Mouse (Mus musculus) left cerebral cortex, postnatal 25 days (tissue): ENCODE measurements at regions not wholly inside any gene's neighbourhood (a gene's known extent, or its start where the extent isn't known, plus 50 kb on each side); places are given as distances from the start of the nearest gene placed in this dataset.
A peak's percentile ranks its signal among the peaks of the same experiment; 100 is the strongest.

Experiments used
- DNase-seq, 2 experiments: peaks; one replicate each; pipeline ENCODE4 v3.0.0; 2022; ENCODE audit warnings: low spot score in 2 of 2, mixed read lengths in 1 of 2
- intact Hi-C: fragments of 180-260 bp; cut with DNase I; formaldehyde crosslinking; loops from one replicate; pipeline ENCODE4 v1.15.1; 2025

DNA sequence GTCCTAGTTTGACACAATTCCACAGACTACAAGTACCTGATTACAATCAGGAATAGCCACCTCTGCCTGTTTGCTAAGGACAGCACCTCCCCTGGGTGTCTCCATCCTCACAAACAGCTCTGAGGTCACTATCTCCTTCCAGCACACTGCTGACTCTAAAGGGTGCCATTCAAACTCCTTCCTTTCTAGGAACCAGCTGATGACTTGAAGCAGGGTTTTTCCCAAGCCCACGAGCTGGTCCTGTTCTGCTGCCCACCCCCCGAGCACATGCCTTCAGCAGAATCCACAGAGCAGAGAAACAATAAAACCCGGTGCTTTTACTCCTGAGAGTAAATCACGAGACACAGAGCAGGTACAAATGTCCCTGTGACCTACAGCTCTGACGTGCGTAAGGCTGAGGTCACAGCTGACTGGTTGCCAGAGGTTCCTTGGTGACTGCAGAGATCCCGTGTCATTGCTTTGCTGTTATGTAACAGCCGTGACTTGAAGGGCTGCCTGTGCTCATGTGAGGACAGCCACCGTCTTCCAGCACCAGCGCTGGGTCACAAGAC is 90.0 kb upstream of the Irs2 start:
- intact Hi-C loops, result no loop called here
- peak in 1 of 2 experiments; percentile 8 for DNase-seq

GRCm38 (mm10) chr8:11097813-11098212 is 89.6 kb upstream of the Irs2 start:
- DNase-seq, result peak in 1 of 2 experiments; percentile 3
- intact Hi-C loops, result no loop called here

DNA sequence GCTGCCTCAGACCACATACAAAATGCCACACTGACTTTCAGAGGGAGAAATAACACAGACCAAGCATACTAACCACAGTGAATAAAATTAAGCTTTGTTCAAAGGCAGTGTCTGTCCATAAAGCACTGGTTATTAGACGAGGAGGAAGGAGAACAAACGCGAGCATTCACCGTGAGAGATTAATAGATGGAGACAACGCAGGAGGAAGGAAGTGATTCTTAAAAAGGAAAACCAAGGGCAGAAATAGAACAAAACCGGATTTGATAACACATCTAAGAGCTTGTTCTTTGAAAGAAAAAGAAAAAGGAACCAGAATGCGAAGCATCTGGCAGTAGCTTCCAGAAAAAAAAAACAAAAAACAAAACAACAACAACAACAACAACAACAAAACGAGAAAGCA is 86.3 kb upstream of the Irs2 start:
- intact Hi-C loops, result no loop called here

GRCm38 (mm10) chr8:11092348-11092747 is 84.1 kb upstream of the Irs2 start:
- intact Hi-C loops, result no loop called here
- no peak for DNase-seq

More for the DNA sequence above, 86.3 kb upstream of the Irs2 start:
- DNase-seq, result no peak

- intact Hi-C loops, result no loop called here
- no peak for DNase-seq
Measured at GRCm38 (mm10) chr8:11091675-11092345, 83.6 kb upstream of the Irs2 start.

DNA sequence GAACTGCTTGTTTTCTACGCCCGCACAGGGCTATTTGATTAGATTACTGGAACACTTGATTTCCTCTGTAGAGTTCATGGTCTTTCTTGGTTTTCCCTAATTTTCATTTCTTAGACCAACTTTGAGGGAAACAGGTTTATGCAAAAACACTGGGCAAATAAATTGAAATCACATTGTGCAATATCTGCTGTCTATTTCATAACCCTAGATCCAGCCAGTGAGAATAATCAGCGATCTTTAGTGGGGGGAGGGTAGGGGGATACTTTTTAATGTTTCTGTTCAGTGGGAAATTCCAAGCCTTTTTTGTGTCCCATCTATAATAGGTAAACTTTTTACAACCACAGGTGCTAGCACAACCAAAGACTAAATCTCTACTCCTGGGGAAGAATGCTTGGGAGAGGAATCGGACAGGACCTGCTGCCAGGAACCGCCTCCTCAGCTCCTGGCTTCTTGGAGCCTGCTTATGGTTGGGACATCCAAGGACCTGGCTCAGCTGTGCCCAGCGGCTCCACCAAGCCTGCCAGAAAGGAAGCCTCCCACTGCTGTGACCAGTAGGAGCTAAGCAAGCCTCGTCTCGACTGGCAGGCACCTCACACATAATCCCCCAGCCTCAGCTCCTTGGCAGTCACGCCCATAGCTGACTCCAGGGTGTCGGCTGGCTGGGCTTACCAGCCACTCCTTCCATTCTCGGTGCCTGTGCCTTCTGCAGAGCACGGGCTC is 80.8 kb upstream of the Irs2 start:
- peak in 1 of 2 experiments; percentile 47 for DNase-seq
- intact Hi-C loops, result no loop called here

DNA sequence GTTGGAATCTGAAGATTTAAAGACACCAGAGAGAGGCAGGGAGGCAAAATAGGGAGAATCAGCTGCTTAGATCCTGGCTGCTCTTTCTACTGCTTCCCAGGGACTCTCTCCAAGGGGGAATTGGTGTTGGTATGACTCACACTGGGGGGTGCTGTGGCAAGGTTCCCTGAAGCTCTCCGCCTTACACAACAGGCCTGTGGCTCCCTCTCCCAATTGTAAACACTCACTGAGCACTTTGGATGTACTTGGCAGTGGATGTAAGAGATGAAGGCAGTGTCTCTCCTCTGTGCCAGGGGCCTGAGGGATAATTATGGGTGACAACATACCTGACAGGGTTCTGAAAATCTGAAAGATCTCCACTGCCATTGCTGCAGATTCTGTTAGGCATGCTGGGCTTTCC is 77.0 kb upstream of the Irs2 start:
- DNase-seq, result peak; percentile 12 to 85
- intact Hi-C loops, result no loop called here

DNA sequence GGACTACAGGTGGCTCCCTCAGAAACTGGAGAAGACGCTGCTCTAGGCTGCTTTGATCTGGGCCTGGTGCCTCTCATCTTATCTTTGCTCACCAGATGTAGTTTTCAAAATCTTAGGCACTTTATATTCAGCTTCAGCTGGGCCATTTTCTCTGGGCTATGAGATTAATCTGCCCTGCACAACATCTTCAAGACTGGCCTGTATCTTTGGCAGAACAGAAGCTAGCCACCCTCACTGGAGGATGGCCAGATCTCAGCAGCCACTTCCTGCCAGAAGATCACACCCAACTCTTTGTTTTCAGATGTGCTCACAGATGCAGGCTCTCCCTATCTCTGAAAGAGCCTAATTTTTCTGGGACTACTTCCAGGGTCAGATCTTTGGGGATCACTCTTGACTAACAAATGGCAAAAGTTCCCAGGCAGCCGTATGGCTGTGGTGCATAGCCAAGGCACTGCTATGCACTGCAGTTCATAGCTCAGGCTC is 75.8 kb upstream of the Irs2 start:
- DNase-seq, result peak in 1 of 2 experiments; percentile 27
- intact Hi-C loops, result no loop called here

GRCm38 (mm10) chr8:11080813-11081212 is 72.6 kb upstream of the Irs2 start:
- no peak for DNase-seq
- intact Hi-C loops, result no loop called here

- no peak for DNase-seq
- intact Hi-C loops, result no loop called here
Measured at GRCm38 (mm10) chr8:11079805-11080204, 71.5 kb upstream of the Irs2 start.

- intact Hi-C loops, result no loop called here
- DNase-seq, result peak in 1 of 2 experiments; percentile 35
Measured at GRCm38 (mm10) chr8:11077138-11077537, 68.9 kb upstream of the Irs2 start.

- intact Hi-C loops, result no loop called here
- DNase-seq, result no peak
Measured at GRCm38 (mm10) chr8:11071162-11071561, 62.9 kb upstream of the Irs2 start.

DNA sequence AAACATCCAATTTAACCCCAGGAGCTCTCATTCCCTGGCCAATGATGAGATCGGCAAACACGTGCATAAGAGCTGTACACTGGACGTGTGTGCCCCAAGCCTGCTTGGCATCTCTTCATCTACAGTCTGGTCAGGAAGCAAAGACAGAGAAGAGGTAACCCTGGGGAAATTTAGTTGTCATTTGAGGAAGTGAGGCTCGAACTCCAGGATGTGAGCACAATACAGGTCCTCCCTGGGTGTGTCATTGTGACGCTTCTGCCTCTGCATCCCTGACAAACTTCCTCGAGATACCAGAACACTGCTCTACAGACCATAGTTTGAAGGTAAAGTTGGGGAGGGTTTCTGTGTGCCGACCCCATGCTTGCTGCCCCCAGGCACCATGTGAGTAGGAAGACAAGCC is 59.2 kb upstream of the Irs2 start:
- intact Hi-C loops, result no loop called here
- no peak for DNase-seq

GRCm38 (mm10) chr8:11065990-11066389 is 57.7 kb upstream of the Irs2 start:
- intact Hi-C loops, result no loop called here
- DNase-seq, result no peak

DNA sequence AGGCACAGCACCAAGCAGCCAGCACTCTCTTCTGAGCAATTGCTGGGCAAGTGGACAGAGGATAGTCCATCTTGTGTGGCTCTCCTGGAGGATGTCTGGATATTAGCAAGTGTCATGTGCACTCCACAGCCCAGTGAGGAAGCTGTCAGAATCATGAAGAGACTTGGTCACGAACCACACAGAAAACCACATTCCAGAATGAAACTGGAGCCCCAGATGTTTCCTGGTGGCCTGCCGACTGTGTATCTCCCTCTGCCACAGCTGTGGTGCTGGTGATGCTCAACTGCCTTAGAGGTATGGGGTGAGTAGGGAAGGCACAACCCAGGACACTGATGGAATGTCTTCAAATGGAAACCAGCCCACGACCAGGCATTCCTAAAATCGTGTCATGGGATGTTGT is 57.0 kb upstream of the Irs2 start:
- DNase-seq, result no peak
- intact Hi-C loops, result no loop called here

GRCm38 (mm10) chr8:11063058-11063457 is 54.8 kb upstream of the Irs2 start:
- DNase-seq, result no peak
- intact Hi-C loops, result no loop called here

DNA sequence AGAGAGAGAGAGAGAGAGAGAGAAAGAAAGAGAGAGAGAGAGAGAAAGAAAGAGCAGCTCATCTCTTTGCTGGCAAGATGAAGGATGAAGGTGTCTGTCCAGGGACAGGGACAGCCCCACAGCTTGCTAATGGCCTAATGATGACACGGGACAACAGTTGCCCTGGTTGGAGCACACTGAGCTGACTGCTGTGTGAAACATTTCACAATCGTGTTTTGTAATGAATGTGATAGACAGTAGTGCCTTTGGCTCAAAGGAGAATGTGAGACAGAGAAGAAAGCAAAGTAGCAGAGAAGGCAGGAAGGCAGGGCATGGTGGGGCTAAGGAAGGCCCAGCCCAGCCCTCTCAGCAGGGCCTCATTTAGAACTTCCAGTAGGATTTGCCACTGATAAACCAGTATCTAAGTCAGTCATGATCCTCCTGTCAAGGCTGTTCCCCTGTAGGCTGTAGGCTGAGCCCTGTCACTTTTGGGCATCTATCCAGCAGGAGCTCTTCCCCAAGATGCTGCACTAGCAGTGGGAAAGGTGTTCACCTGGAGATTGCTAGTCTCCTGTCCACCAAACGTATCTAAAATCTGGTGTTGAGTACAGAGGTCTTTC is 54.2 kb upstream of the Irs2 start:
- intact Hi-C loops, result no loop called here
- no peak for DNase-seq

GRCm38 (mm10) chr8:11061711-11062110 is 53.5 kb upstream of the Irs2 start:
- DNase-seq, result no peak
- intact Hi-C loops, result no loop called here

DNA sequence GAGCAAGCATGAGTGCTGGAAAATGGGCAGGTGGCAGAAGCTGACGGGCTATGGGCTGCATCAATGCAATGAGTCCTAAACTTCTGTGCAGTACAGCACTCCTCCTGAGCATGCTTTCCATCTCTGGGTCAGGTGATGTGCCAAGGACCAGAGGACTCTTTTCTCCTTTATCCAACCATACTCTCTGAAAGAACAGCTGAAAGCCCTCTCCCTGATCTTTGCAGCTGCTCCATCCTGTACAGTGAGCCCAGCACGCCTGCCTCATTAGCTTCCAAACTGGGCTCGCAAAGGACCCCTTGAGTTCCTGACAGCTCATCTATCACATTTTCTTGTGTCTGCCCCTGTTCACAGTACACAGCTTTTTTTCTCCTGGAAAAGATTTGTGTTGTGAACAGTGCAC is 52.3 kb upstream of the Irs2 start:
- no peak for DNase-seq
- intact Hi-C loops, result no loop called here

DNA sequence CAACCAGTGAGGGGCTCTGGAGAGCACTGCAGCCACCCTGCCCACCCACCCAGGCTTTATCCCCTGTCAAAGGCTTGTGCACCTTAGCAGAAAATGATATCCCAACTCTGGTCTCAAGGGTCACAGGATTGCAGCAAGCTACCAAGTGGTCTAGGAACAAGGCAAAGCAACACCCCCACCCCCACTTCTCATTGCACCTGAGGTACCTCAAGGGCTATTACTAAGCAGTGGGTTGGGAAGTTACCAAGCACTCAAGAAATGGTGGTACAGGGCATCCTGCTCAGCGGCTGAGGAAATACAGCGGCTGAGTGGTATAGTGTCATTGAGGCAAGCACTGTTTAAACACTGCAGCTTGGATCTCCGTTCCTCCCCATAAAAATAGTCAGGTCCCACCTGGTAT is 50.1 kb upstream of the Irs2 start:
- intact Hi-C loops, result no loop called here
- no peak for DNase-seq
